Mouse (Mus musculus) ES-CJ7 (cell line): ENCODE measurements around the gene Cyb5rl.

ENCODE experiments used
- DNase-seq: peaks from one replicate; pipeline ENCODE4 v3.0.0; 2011; ENCODE audit warnings: low read depth, low spot score

The Cyb5rl gene

DNA sequence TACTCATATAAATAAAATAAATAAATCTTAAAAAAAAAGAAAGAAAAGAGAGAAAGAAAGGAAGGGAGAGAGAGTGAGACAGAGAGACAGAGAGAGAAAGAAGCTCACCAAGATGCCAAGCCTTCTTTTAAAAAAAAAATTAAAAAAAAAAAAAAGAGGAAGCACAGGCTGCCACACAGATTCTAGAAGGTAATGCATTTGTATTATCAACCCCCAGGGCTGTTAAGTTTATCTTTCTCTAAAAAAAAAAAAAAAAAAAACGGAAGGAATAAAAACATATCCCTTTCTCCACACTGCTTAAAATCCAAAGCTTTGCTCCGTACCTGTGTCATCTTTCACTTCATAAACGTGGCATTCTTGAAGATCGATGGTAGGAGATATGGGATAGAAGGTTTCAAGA lies 5.2 kb upstream of the Cyb5rl start:
- no peak for DNase-seq

DNA sequence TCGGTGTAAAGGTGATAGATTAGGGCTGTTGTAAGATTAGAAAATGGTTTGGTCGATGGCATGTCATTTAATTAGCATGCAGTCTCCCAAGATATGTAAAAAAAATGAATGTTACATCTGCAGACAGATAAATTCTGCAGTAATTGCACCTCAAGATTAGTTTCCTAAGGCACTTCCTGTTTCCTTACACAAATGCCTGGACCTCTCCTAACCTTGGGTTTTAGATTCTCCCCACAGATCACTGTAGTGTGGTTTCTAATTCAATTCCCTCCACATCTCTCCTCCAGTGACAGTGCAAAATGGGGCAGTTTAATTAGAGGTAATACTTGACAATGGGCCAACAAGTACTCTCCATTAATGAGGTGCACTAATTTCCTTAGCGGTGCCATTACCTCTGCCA lies 3.6 kb upstream of the Cyb5rl start:
- DNase-seq, result no peak

DNA sequence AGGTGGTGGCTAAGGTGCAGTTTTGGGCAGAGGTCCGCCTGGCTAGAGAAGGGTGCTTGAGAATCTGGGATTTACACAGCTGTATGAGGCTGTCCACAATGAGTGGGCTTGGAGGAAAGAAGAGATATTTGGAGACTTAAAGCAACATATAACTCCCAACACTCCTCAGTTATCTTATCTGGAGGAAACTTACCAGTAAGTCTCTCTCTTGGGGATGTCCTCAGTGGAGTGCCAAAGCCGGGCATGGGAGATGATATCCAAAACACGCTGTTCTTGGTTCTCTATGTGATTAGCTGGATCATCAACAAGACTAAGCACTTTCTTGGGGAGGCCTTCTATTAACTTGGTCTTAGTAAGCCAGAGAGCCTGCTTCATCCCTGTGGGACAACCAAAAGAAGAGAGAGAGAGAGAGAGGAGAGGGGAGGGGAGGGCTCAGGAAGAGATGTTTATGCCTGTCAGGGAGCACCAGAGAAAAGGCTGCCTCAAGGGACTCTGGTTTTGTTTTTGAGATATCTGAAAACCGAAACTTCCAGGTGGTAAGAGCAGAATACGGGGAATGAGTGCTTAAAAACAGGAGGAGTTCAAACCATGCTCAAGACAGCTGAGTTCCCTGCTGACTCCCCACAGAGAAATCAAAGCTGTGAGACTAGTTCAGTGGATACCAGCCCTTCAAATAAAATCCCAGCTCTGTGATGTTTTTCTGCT lies 2.2 kb upstream of the Cyb5rl start:
- no peak for DNase-seq

DNA sequence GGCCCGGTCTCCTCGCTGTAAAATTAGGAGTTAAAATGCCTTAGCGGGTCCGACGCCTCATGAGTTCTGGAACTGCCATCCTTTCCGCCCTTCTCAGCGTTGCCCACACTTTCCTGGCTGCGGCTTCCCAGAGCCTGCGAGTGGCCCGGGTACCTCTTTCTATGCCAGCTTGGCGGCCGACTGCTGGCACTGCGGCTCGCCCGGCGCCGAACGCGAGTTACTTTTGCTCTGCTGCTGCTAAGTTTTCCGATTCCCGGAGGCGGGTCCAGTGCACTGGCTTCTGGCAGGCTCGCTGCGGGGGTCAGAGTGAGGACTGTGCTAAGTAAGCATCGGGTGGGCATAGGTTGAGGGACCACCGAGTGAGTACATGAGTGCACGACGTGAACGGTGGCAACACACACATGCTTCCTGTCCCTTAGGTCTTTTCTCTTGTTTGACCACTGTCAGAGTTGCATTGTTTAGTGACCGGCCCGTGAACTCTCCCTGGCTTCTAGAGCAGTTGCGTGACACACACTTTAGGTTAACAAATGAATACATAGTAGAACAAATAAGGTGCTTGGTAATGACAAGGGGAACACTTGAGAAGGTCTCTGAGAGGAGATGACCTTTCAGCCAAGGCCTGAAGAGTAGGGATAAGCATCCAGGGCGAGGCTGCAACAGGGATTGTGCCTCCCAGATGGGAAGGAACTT lies 508 bp downstream of the Cyb5rl start:
- DNase-seq, result peak; percentile 57

- no peak for DNase-seq
Observed at GRCm38 (mm10) chr4:107072343-107072742, 5.6 kb downstream of the Cyb5rl start.

GRCm38 (mm10) chr4:107075456-107075855 lies 8.7 kb downstream of the Cyb5rl start:
- DNase-seq, result no peak

GRCm38 (mm10) chr4:107078894-107079293 lies 12.1 kb downstream of the Cyb5rl start:
- no peak for DNase-seq

GRCm38 (mm10) chr4:107079716-107080115 lies 12.9 kb downstream of the Cyb5rl start:
- no peak for DNase-seq

GRCm38 (mm10) chr4:107082185-107082584 lies 15.4 kb downstream of the Cyb5rl start:
- DNase-seq, result no peak

GRCm38 (mm10) chr4:107083126-107083525 lies 16.3 kb downstream of the Cyb5rl start:
- no peak for DNase-seq

DNA sequence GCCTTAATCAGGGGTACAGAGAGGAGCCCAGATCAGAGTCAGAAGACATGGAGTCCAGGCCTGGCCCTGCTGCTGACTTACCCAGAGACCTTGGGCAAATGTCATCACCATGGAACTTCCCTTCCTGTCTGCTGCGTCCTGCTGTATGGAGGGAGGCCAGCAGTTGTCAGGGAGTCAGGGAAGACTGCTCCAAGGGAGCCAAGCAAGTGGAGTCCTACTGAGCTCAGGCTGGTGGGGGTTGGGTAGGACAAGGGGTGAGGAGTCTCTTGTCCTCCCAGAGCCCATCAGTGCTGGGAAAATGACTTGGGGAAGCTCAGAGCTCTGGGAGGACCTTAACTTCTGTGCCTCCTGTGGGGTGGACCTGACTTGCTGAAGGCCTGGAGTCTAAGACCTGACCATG lies 17.6 kb downstream of the Cyb5rl start:
- DNase-seq, result no peak

- no peak for DNase-seq
Observed at GRCm38 (mm10) chr4:107084858-107085257, 18.1 kb downstream of the Cyb5rl start.

DNA sequence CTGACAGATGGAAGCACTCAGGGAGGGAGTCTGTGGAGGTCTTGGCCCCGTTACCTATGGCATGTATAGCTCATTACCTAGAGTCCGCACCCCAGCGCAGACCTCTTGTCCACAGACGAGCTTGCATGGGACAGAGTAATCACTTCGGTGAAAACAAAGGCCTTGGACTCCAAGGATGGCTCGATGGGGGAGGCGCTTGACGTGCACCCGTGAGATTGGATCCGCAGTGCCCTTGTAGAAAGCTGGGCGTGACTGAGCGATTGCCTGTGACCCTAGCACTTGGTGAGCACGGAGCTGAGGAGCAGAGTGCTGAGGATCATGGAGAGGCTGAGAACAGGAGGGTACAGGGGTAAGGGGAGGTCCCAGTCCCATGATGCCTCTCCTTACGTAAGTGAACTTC lies 24.9 kb downstream of the Cyb5rl start:
- DNase-seq, result no peak

DNA sequence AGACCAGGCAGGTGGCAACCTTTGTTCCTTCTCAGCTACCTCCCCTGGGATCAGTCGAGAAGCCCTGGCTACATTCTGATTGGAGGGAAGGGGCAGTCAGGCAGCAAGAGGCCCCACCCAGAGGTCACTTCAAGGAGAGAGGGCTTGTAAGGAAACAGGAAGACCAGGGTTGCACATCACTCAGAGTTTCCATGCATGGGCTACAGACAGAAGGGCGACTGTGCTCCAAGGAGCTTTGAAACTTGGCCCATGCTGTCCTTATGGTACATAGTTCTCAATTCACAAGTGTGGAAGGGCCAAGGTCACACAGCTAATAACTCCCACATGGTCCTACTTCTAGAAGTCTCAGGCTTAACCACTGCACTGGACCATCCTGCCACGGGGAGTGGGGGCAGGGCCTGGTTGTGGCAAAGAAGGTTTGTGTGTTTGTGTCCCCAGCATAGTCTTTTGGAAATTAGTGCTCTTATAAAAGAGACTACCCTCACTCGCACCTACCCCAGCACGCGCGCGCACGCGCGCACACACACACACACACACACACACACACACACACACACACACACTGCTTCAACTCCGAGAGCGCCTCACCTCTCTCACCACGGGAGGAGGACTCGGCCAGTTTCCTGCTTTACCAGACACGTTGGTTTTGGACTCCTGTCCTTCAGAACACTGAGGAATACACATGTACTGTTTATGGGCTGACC lies 27.8 kb downstream of the Cyb5rl start:
- DNase-seq, result peak; percentile 53

DNA sequence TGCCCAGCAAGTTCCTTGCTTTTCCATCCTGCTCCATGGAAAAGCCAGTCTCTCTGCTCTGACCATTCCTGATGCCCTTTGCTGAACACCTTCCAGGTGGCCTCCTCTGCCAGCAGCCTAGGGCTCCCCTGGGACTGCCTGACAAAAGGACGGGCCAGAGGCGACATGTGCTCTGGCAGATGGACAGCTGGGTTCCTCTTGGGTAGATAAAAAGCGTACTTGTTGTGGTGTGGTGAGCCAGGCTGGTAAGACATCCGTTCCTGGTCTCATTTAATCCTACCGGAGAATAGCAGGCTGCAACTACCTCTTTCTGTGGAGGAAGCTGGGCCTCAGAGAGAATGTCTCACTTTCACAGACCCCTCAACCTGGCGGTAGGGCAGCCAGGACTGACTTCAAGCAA lies 29.3 kb downstream of the Cyb5rl start:
- DNase-seq, result no peak

DNA sequence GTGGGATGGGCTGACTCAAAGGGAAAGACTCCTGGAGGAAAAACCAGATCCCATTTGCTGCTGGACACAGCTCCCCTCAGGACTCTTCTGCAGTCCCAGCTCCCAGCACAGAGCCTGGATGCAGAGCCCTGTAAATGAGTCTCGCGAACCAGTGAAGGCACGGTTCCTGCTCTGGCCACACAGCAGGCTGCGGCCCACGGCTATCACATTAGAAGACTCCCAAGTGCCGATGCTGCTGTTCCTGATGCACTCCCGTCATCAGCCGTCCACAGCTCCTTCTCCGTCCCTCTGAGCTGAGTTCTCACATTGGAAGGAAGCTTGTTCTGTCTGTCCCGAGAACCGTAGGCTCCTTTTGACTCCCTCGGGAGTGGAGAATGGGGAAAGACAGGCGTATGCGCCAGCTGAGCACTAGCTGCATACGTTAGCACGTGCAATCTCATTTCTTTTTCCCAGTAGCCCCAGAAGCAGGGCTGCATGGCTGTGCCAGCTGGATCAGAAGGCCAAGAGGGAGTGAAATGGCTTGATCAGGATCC lies 30.1 kb downstream of the Cyb5rl start, which contains the start of gene Cdcp2:
Gene Cdcp2, plus strand, starts transcription at position 51 of the 533 bp plus-strand sequence.
- DNase-seq, result no peak

- DNase-seq, result peak; percentile 26
Observed at GRCm38 (mm10) chr4:107097871-107098270, 31.1 kb downstream of the Cyb5rl start.

- DNase-seq, result no peak
Observed at GRCm38 (mm10) chr4:107098375-107098774, 31.6 kb downstream of the Cyb5rl start.

DNA sequence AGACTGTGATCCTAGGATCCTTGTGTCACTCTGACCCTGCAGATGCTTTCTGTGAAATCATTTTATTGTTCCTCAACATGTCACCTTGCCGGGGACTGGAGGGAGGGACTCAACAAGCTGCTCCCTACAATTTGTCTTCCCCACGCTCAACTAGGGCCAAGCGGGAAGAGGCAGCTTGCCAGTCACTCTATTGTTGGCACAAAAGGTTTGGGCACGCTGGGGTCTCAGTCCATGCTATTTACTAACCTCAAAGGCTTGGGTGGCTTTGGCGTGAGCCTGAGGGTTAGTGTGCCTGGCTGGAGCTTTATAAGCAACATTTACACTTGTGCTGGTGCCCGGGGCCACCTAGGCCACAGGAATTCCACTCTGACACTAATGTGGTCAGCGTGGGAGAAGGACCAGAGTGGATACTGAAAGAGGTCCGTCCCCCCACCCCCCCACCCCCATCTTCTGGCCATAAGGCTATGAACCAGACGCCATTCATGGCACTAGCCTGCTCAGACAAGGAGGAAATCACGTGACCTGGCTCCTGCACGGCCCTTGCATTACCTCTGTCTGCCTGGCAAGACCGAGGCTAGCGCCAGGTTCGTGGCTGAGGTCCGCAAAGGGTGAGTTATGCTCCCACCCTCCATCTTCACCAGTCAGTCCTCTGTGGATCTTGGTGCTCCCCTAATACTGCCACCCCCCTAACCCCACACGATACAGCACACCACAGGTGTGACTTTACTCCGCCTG lies 32.2 kb downstream of the Cyb5rl start:
- DNase-seq, result peak; percentile 43

- no peak for DNase-seq
Observed at GRCm38 (mm10) chr4:107102220-107102619, 35.4 kb downstream of the Cyb5rl start.

DNA sequence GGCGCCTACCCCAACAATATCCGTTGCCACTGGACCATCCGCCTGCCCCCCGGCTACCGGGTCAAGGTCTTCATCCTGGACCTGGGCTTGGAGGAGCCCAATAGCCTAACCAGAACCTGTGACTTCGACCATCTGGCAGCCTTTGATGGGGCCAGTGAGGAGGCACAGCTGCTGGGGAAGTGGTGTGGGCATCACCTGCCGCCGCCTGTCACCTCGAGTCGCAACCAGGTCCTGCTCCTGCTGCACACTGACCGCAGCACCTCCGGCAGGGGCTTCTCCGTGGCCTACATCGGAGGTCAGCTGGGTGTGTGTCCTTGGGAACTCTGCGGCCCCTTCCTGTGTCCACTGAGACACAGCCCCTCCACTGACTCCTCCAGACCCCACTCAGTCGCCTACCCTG lies 40.0 kb downstream of the Cyb5rl start:
- DNase-seq, result no peak

DNA sequence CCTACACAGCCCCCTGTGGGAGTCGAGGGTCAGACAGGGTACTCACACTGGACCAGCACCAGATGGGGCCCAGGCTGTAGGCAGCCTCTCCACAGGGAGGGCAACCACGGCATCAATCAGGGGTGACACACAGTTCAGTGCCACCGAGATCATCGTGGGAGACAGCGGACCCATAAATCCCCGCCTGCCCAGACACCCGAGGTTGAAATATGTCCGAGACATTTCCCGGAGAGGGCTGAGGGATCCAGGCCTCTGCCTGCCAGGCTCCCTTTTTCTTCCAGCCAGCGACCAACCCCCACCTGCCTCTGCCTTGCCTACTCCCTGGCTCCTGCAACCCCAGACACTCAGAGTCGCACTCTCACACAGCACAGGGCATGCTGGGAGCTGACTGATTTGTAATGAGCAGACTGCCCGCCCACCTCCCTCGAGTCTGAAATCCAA lies 41.5 kb downstream of the Cyb5rl start:
- DNase-seq, result peak; percentile 40
